Mouse (Mus musculus) stomach, embryonic 14.5 days (tissue): Measurements from ENCODE around the gene Hist1h2ae. TPM values are rescaled to one million over a fixed set of nuclear protein-coding genes. Genes with fewer than 3 reads are reported as not detected.
A peak's percentile ranks its signal among the peaks of the same experiment; 100 is the strongest.
"Not testable (repeated sequence)": the region's sequence is repeated elsewhere in the genome, so short reads cannot be mapped to it uniquely, and the experiment has no call there.

Experiments used
- ATAC-seq: fragments of 200-750 bp; cut with Nextera tagmentation; 2 replicates; pipeline ENCODE4 v1.8.0; 2017; ENCODE audit warnings: low read depth, moderate TSS enrichment; ENCODE audit not compliant: insufficient number of reproducible peaks, insufficient read depth, low FRiP score
- H3K27ac ChIP-seq: fragments of 300-500 bp; sonication (generic); 2 replicates; pipeline ENCODE4 v1.5.1; 2014; ENCODE audit warnings: mild to moderate bottlenecking, low read length, moderate library complexity, mixed read lengths
- H3K27me3 ChIP-seq: fragments of 300-500 bp; sonication (generic); 2 replicates; pipeline ENCODE4 v1.6.1; 2014; ENCODE audit warnings: low read length, control low read depth, mixed read lengths; ENCODE audit not compliant: control insufficient read depth, insufficient read depth
- H3K36me3 ChIP-seq: fragments of 300-500 bp; sonication (generic); 2 replicates; pipeline ENCODE4 v1.6.1; 2014; ENCODE audit warnings: mild to moderate bottlenecking, control low read depth, low read length, moderate library complexity, mixed read lengths; ENCODE audit not compliant: control insufficient read depth, insufficient read depth
- H3K4me1 ChIP-seq: fragments of 300-500 bp; sonication (generic); 2 replicates; pipeline ENCODE4 v1.6.1; 2014; ENCODE audit warnings: low read length, control low read depth, mixed read lengths; ENCODE audit not compliant: control insufficient read depth, insufficient read depth
- H3K4me2 ChIP-seq: fragments of 300-500 bp; sonication (generic); replicated peaks from 2 replicates; pipeline ENCODE4 v1.6.1; 2014; ENCODE audit warnings: low read depth, low read length, control low read depth
- H3K4me3 ChIP-seq: fragments of 300-500 bp; sonication (generic); 2 replicates; pipeline ENCODE4 v1.5.1; 2014; ENCODE audit warnings: low read depth, low read length, control low read depth
- H3K9ac ChIP-seq: fragments of 300-500 bp; sonication (generic); replicated peaks from 2 replicates; pipeline ENCODE4 v1.6.1; 2014; ENCODE audit warnings: low read depth, mild to moderate bottlenecking, control low read depth, low read length, moderate library complexity, mixed read lengths
- H3K9me3 ChIP-seq: fragments of 300-500 bp; sonication (generic); 2 replicates; pipeline ENCODE4 v1.6.1; 2016; ENCODE audit warnings: low read depth, low read length, control low read depth; ENCODE audit not compliant: control insufficient read depth
- WGBS: fragments of 180-500 bp; shearing (Covaris S2); extraction: QIAGEN DNeasy Blood & Tissue Kit; methylation state at CpG from one replicate; pipeline ENCODE4 v1.1.7; 2014; 5-methylcytosine and 5-hydroxymethylcytosine counted together
- polyA plus RNA-seq: library from polyadenylated mRNA; unstranded; fragments of >200 nt; fragmentation: Nextera tagmentation; extraction: Ambion mirVana; gene quantifications from 2 replicates; pipeline ENCODE4 v1.2.1, GENCODE M21; 2014

Hist1h2ae gene
- polyA plus RNA-seq, 1 experiment from 2014 or later: 109 TPM

- H3K9ac ChIP-seq: peak within 1 kb of the TSS; percentile 45; the same call in 1 of the 2 replicates
- not testable (repeated sequence) for H3K9me3 ChIP-seq, H3K27me3 ChIP-seq, H3K4me1 ChIP-seq, H3K36me3 ChIP-seq
- peak within 1 kb of the TSS; percentile 70 for H3K4me2 ChIP-seq
- WGBS: under 1% methylated on average over 50 of the region's 67 CpGs
- H3K27ac ChIP-seq: peak within 1 kb of the TSS; percentile 99
- peak within 1 kb of the TSS; percentile 29 for H3K4me3 ChIP-seq
- ATAC-seq: peak; percentile 93
These were observed 8.9 kb downstream of the Hist1h2ae start, which contains the start of gene Hist1h3e for GRCm38 (mm10) chr13:23561883-23562659. Gene Hist1h3e (minus strand): TSS chr13:23562369.

GRCm38 (mm10) chr13:23561531-23561882, 9.5 kb downstream of the Hist1h2ae start:
- not testable (repeated sequence) for H3K27me3 ChIP-seq, H3K4me1 ChIP-seq, ATAC-seq, H3K9ac ChIP-seq, H3K36me3 ChIP-seq, H3K9me3 ChIP-seq
- peak overlapping the region; percentile 99 for H3K27ac ChIP-seq
- H3K4me3 ChIP-seq: peak overlapping the region; percentile 29; the same call in 1 of the 2 replicates
- peak overlapping the region; percentile 70; the same call in 1 of the 2 replicates for H3K4me2 ChIP-seq
- WGBS: 0% methylated on average over 2 of the region's 5 CpGs

- 19% methylated on average over 2 of the region's 2 CpGs for WGBS
- H3K9ac ChIP-seq, H3K4me3 ChIP-seq, ATAC-seq, H3K27me3 ChIP-seq, H3K36me3 ChIP-seq, H3K4me1 ChIP-seq, H3K9me3 ChIP-seq, H3K27ac ChIP-seq: not testable (repeated sequence)
- H3K4me2 ChIP-seq: 0 out of 2 replicates have a peak overlapping the region, but pooled peaks have one; percentile 13
These were observed 10.3 kb downstream of the Hist1h2ae start for GRCm38 (mm10) chr13:23560699-23561098.

DNA sequence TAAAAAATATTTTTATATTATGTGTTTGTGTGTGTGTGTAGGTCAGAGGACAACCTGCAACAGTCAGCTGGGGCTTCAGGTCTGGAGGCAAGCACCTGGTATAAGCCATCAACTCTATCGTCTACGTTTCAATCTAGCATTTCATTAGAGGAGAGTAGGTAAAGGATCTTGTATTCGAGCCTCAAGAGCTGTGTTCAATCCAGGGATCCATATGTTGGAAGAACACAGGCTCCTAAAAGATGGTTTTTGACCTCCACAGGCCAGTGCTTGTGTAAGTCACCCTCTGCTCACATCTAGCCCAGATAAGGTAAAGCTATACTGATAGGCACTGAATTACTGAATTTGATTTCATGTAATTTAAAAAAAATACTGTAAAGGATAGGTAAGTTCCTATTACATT, 14.1 kb downstream of the Hist1h2ae start:
- Histone ChIP-seq H3K36me3 (no peaks in the 10 kb centered on the region), H3K4me1 (peaks cover 11% of the 10 kb centered on the region; the same call in 1 of the 2 replicates), H3K27me3 (no peaks in the 10 kb centered on the region), H3K9me3 (no peaks in the 10 kb centered on the region), H3K4me3 (peak overlapping the region; percentile 69; the same call in 1 of the 2 replicates), H3K27ac (peak overlapping the region; percentile 99), H3K9ac (0 out of 2 replicates have a peak overlapping the region, but pooled peaks have one; percentile 15), H3K4me2 (peak overlapping the region; percentile 94)
- ATAC-seq: no peak
- 59% methylated on average over 3 of the region's 3 CpGs for WGBS

DNA sequence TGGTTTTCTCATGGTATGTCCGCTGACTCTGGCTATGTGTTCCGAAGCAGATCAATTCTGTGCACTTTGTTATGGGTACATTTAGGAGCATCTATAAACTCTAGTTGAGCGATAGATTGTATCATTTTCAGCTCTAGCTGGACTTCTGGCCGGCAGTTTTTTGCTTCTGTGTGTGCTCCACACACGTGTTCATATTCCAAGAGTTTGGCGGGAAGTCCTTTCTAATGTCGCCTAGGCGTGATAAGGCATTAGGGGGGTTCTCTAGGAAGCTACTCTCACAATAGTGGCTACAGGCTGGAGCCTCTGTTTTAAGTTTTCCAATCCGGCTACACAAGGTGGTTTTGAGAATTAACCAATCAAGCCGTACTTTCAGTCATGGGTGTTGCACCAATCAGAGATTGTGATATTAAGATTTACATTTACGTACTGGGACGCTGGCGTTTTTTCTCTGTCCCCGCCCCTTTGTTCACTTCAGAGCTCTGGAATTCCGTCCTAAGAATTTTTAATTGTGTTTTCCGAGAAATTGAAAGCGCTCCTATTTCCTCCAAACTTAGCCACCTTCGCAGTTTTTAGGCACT, 15.1 kb downstream of the Hist1h2ae start:
- peak; percentile 75 for ATAC-seq
- H3K36me3 ChIP-seq: no peaks in the 10 kb centered on the region
- WGBS: 0% methylated on average over 18 of the region's 18 CpGs
- H3K27me3 ChIP-seq: no peaks in the 10 kb centered on the region
- peak overlapping the region; percentile 99 for H3K27ac ChIP-seq
- H3K9ac ChIP-seq: peak overlapping the region; percentile 92
- H3K4me1 ChIP-seq: peaks cover 11% of the 10 kb centered on the region; the same call in 1 of the 2 replicates
- H3K4me3 ChIP-seq: peak overlapping the region; percentile 69
- peak overlapping the region; percentile 94 for H3K4me2 ChIP-seq
- no peaks in the 10 kb centered on the region for H3K9me3 ChIP-seq

GRCm38 (mm10) chr13:23554925-23555838, 15.8 kb downstream of the Hist1h2ae start:
- Histone ChIP-seq H3K4me3 (peak overlapping the region; percentile 69), H3K27me3 (no peaks in the 10 kb centered on the region), H3K9me3 (no peaks in the 10 kb centered on the region), H3K27ac (peak overlapping the region; percentile 99), H3K36me3 (no peaks in the 10 kb centered on the region), H3K9ac (peak overlapping the region; percentile 92), H3K4me2 (peak overlapping the region; percentile 94), H3K4me1 (peaks cover 11% of the 10 kb centered on the region; the same call in 1 of the 2 replicates)
- under 1% methylated on average over 53 of the region's 54 CpGs for WGBS
- peak; percentile 88 for ATAC-seq

- 20% methylated on average over 9 of the region's 9 CpGs for WGBS
These were observed 16.6 kb downstream of the Hist1h2ae start for GRCm38 (mm10) chr13:23554393-23554792.

GRCm38 (mm10) chr13:23552962-23553361, 18.1 kb downstream of the Hist1h2ae start, which contains the start of gene Hist1h1d:
Gene Hist1h1d (plus strand): TSS chr13:23553262.
- no peaks in the 10 kb centered on the region for H3K36me3 ChIP-seq
- no peaks in the 10 kb centered on the region for H3K27me3 ChIP-seq
- H3K4me2 ChIP-seq: peak within 1 kb of the TSS; percentile 56
- H3K27ac ChIP-seq: peak within 1 kb of the TSS; percentile 99
- H3K9ac ChIP-seq: no peak within 1 kb of the TSS
- no peak for ATAC-seq
- H3K4me3 ChIP-seq: 0 out of 2 replicates have a peak within 1 kb of the TSS, but pooled peaks have one; percentile 39
- peaks cover 11% of the 10 kb centered on the region; the same call in 1 of the 2 replicates for H3K4me1 ChIP-seq
- H3K9me3 ChIP-seq: no peaks in the 10 kb centered on the region

More at GRCm38 (mm10) chr13:23554393-23554792, 16.6 kb downstream of the Hist1h2ae start:
- no peak for ATAC-seq
- Histone ChIP-seq H3K9me3 (no peaks in the 10 kb centered on the region), H3K4me3 (peak overlapping the region; percentile 69), H3K9ac (peak overlapping the region; percentile 92), H3K4me2 (peak overlapping the region; percentile 94), H3K4me1 (peaks cover 11% of the 10 kb centered on the region; the same call in 1 of the 2 replicates), H3K36me3 (no peaks in the 10 kb centered on the region), H3K27me3 (no peaks in the 10 kb centered on the region), H3K27ac (peak overlapping the region; percentile 99)
